Mouse (Mus musculus) forebrain, embryonic 11.5 days (tissue): Measurements from ENCODE around the gene Dcaf4. TPM values are rescaled to one million over a fixed set of nuclear protein-coding genes. Genes with fewer than 3 reads are reported as not detected.

Source experiments
- ATAC-seq: fragments of 200-750 bp; cut with Nextera tagmentation; replicated peaks from 2 replicates; pipeline ENCODE4 v1.8.0; 2017; ENCODE audit warnings: moderate TSS enrichment; ENCODE audit not compliant: low FRiP score
- DNase-seq: peaks from one replicate; pipeline ENCODE4 v3.0.0-alpha.2; 2017; ENCODE audit warnings: low spot score
- H3K27ac ChIP-seq: fragments of 300-500 bp; sonication (generic); 2 replicates; pipeline ENCODE4 v1.5.1; 2014; ENCODE audit warnings: low read depth, low read length
- H3K27me3 ChIP-seq: fragments of 300-500 bp; sonication (generic); 2 replicates; pipeline ENCODE4 v1.6.1; 2014; ENCODE audit warnings: mild to moderate bottlenecking, low read length, mixed read lengths; ENCODE audit not compliant: control insufficient read depth, insufficient read depth
- H3K36me3 ChIP-seq: fragments of 300-500 bp; sonication (generic); 2 replicates; pipeline ENCODE4 v1.6.1; 2014; ENCODE audit warnings: mild to moderate bottlenecking, low read length, moderate library complexity, mixed read lengths; ENCODE audit not compliant: control insufficient read depth, insufficient read depth
- H3K4me1 ChIP-seq: fragments of 300-500 bp; sonication (generic); replicated peaks from 2 replicates; pipeline ENCODE4 v1.6.1; 2014; ENCODE audit warnings: low read length, mixed read lengths; ENCODE audit not compliant: control insufficient read depth, insufficient read depth
- H3K4me2 ChIP-seq: fragments of 300-500 bp; sonication (generic); 2 replicates; pipeline ENCODE4 v1.6.1; 2014; ENCODE audit warnings: low read depth, mild to moderate bottlenecking, low read length, moderate library complexity, mixed read lengths; ENCODE audit not compliant: severe bottlenecking
- H3K4me3 ChIP-seq: fragments of 300-500 bp; sonication (generic); 2 replicates; pipeline ENCODE4 v1.5.1; 2014; ENCODE audit warnings: low read depth, low read length
- H3K9ac ChIP-seq: fragments of 300-500 bp; sonication (generic); 2 replicates; pipeline ENCODE4 v1.6.1; 2014; ENCODE audit warnings: low read length
- H3K9me3 ChIP-seq: fragments of 300-500 bp; sonication (generic); 2 replicates; pipeline ENCODE4 v1.6.1; 2016; ENCODE audit warnings: low read length, mixed read lengths; ENCODE audit not compliant: control insufficient read depth
- WGBS: fragments of 180-500 bp; shearing (Covaris S2); extraction: QIAGEN DNeasy Blood & Tissue Kit; methylation state at CpG from one replicate; pipeline ENCODE4 v1.1.7; 2014; 5-methylcytosine and 5-hydroxymethylcytosine counted together
- polyA plus RNA-seq: library from polyadenylated mRNA; unstranded; fragments of >200 nt; fragmentation: Nextera tagmentation; extraction: Ambion mirVana; gene quantifications from 2 replicates; pipeline ENCODE4 v1.2.1, GENCODE M21; 2014

Dcaf4 gene
- polyA plus RNA-seq, 1 experiment from 2014 or later: 24.4 TPM

- no peak overlapping the region for H3K4me3 ChIP-seq
- H3K27me3 ChIP-seq: no peaks in the 10 kb centered on the region
- no peak overlapping the region for H3K9ac ChIP-seq
- peaks cover 5% of the 10 kb centered on the region; the same call in 1 of the 2 replicates for H3K4me1 ChIP-seq
- H3K4me2 ChIP-seq: no peak overlapping the region
- DNase-seq (no peak), ATAC-seq (no peak)
- no peaks in the 10 kb centered on the region for H3K9me3 ChIP-seq
- 82% methylated on average over 4 of the region's 4 CpGs for WGBS
- no peak overlapping the region for H3K27ac ChIP-seq
- no peaks in the 10 kb centered on the region for H3K36me3 ChIP-seq
Observed at GRCm38 (mm10) chr12:83523892-83524291, 3.6 kb downstream of the Dcaf4 start.

GRCm38 (mm10) chr12:83524329-83524728, 4.1 kb downstream of the Dcaf4 start:
- no peaks in the 10 kb centered on the region for H3K9me3 ChIP-seq

GRCm38 (mm10) chr12:83525822-83526544, 5.7 kb downstream of the Dcaf4 start:
- DNase-seq (no peak), ATAC-seq (no peak)
- H3K4me1 ChIP-seq: peaks cover 4% of the 10 kb centered on the region; the same call in 1 of the 2 replicates
- H3K27ac ChIP-seq: no peak overlapping the region
- no peaks in the 10 kb centered on the region for H3K9me3 ChIP-seq
- H3K27me3 ChIP-seq: no peaks in the 10 kb centered on the region
- no peaks in the 10 kb centered on the region for H3K36me3 ChIP-seq
- H3K4me2 ChIP-seq: no peak overlapping the region
- H3K9ac ChIP-seq: no peak overlapping the region
- no peak overlapping the region for H3K4me3 ChIP-seq
- WGBS: 84% methylated on average over 18 of the region's 18 CpGs

More at GRCm38 (mm10) chr12:83524329-83524728, 4.1 kb downstream of the Dcaf4 start:
- Histone ChIP-seq H3K4me2 (no peak overlapping the region), H3K27ac (no peak overlapping the region), H3K4me1 (peaks cover 5% of the 10 kb centered on the region; the same call in 1 of the 2 replicates), H3K9ac (no peak overlapping the region), H3K4me3 (no peak overlapping the region), H3K27me3 (no peaks in the 10 kb centered on the region), H3K36me3 (no peaks in the 10 kb centered on the region)
- 83% methylated on average over 5 of the region's 5 CpGs for WGBS
- ATAC-seq: no peak
- no peak for DNase-seq

GRCm38 (mm10) chr12:83527816-83528215, 7.5 kb downstream of the Dcaf4 start:
- Histone ChIP-seq H3K9ac (no peak overlapping the region), H3K27ac (no peak overlapping the region), H3K4me1 (no peaks in the 10 kb centered on the region), H3K4me3 (no peak overlapping the region), H3K27me3 (no peaks in the 10 kb centered on the region), H3K36me3 (no peaks in the 10 kb centered on the region), H3K4me2 (no peak overlapping the region), H3K9me3 (no peaks in the 10 kb centered on the region)
- no peak for DNase-seq
- 75% methylated on average over 6 of the region's 6 CpGs for WGBS
- ATAC-seq: no peak

GRCm38 (mm10) chr12:83528665-83529064, 8.4 kb downstream of the Dcaf4 start:
- no peaks in the 10 kb centered on the region for H3K27me3 ChIP-seq
- DNase-seq (no peak), ATAC-seq (no peak)
- 96% methylated on average over 5 of the region's 5 CpGs for WGBS
- H3K4me1 ChIP-seq: no peaks in the 10 kb centered on the region
- no peak overlapping the region for H3K9ac ChIP-seq
- no peaks in the 10 kb centered on the region for H3K36me3 ChIP-seq
- H3K4me2 ChIP-seq: no peak overlapping the region
- no peak overlapping the region for H3K4me3 ChIP-seq
- H3K27ac ChIP-seq: no peak overlapping the region
- no peaks in the 10 kb centered on the region for H3K9me3 ChIP-seq

- H3K4me1 ChIP-seq: peaks cover 5% of the 10 kb centered on the region
- H3K9ac ChIP-seq: no peak overlapping the region
- no peak overlapping the region for H3K27ac ChIP-seq
- no peaks in the 10 kb centered on the region for H3K27me3 ChIP-seq
- 92% methylated on average over 6 of the region's 6 CpGs for WGBS
- H3K4me2 ChIP-seq: no peak overlapping the region
- H3K36me3 ChIP-seq: no peaks in the 10 kb centered on the region
- DNase-seq (no peak), ATAC-seq (no peak)
- no peak overlapping the region for H3K4me3 ChIP-seq
- H3K9me3 ChIP-seq: no peaks in the 10 kb centered on the region
Observed at GRCm38 (mm10) chr12:83531992-83532391, 11.7 kb downstream of the Dcaf4 start.

GRCm38 (mm10) chr12:83532966-83533365, 12.7 kb downstream of the Dcaf4 start:
- Histone ChIP-seq H3K36me3 (no peaks in the 10 kb centered on the region), H3K9ac (no peak overlapping the region), H3K27me3 (no peaks in the 10 kb centered on the region), H3K27ac (no peak overlapping the region), H3K4me3 (no peak overlapping the region), H3K4me1 (peaks cover 5% of the 10 kb centered on the region), H3K4me2 (no peak overlapping the region), H3K9me3 (no peaks in the 10 kb centered on the region)
- WGBS: 86% methylated on average over 3 of the region's 3 CpGs
- DNase-seq: no peak
- ATAC-seq: no peak

- 87% methylated on average over 3 of the region's 3 CpGs for WGBS
- DNase-seq (no peak), ATAC-seq (no peak)
- Histone ChIP-seq H3K27ac (no peak overlapping the region), H3K36me3 (no peaks in the 10 kb centered on the region), H3K9me3 (no peaks in the 10 kb centered on the region), H3K4me1 (peaks cover 5% of the 10 kb centered on the region), H3K27me3 (no peaks in the 10 kb centered on the region), H3K4me3 (no peak overlapping the region), H3K9ac (no peak overlapping the region), H3K4me2 (no peak overlapping the region)
Observed at GRCm38 (mm10) chr12:83534190-83534589, 13.9 kb downstream of the Dcaf4 start.

- Histone ChIP-seq H3K27me3 (no peaks in the 10 kb centered on the region), H3K4me1 (peaks cover 5% of the 10 kb centered on the region), H3K4me2 (no peak overlapping the region), H3K36me3 (no peaks in the 10 kb centered on the region), H3K4me3 (no peak overlapping the region), H3K9me3 (no peaks in the 10 kb centered on the region), H3K9ac (no peak overlapping the region), H3K27ac (no peak overlapping the region)
- 92% methylated on average over 11 of the region's 11 CpGs for WGBS
- no peak for ATAC-seq
- no peak for DNase-seq
Observed at GRCm38 (mm10) chr12:83535428-83535827, 15.2 kb downstream of the Dcaf4 start.
